13 mouse cellular contexts compared by ENCODE assay signal in genomic region chr9:49273566-49273965, GRCm38 (mm10). TPM values are rescaled to one million over a fixed set of nuclear protein-coding genes. Genes with fewer than 3 reads are reported as not detected.
A peak's percentile ranks its signal among the peaks of the same experiment; 100 is the strongest.
DNase-seq lines count a peak whose midpoint lies in the region; ATAC-seq and TF ChIP-seq lines count a peak whose summit lies in the region.
"Had no signal": no experiment of that assay in that cellular context is flagged by ENCODE, and none has a peak within 500 bp of the region (broad histone marks: within the 10 kb centered on the region; RNA-seq: fewer than 3 reads in every experiment).

No protein-coding gene starts in this region.

- no peak for TF ChIP-seq EP300 in lung, postnatal 0 days (IDR thresholded peaks at IDR 0.05)

- no peak for TF ChIP-seq CTCF in midbrain, postnatal 0 days (IDR thresholded peaks at IDR 0.05)
- no peak for TF ChIP-seq CTCF in lung, postnatal 0 days (IDR thresholded peaks at IDR 0.05)

- ATAC-seq in midbrain, postnatal 0 days (ENCODE audit: low FRiP score), result no peak
- no peak for ATAC-seq in midbrain, embryonic 13.5 days
- no peak for ATAC-seq in forebrain, embryonic 13.5 days
- no peak for ATAC-seq in lung, postnatal 0 days

- no peaks in the 10 kb centered on the region for H3K36me3 ChIP-seq in midbrain, postnatal 0 days (ENCODE audit: insufficient read depth, low read length)
- no peaks in the 10 kb centered on the region for H3K36me3 ChIP-seq in midbrain, embryonic 13.5 days
- no peaks in the 10 kb centered on the region for H3K36me3 ChIP-seq in forebrain, embryonic 13.5 days (ENCODE audit: poor library complexity, severe bottlenecking)
- no peaks in the 10 kb centered on the region for H3K36me3 ChIP-seq in lung, postnatal 0 days (ENCODE audit: insufficient read depth, low read length)

- no peak overlapping the region for H3K4me2 ChIP-seq in midbrain, postnatal 0 days (ENCODE audit: low read depth, low read length, poor library complexity, severe bottlenecking)
- no peak overlapping the region for H3K4me2 ChIP-seq in midbrain, embryonic 13.5 days (replicated peaks)
- H3K4me2 ChIP-seq in forebrain, embryonic 13.5 days, result no peak overlapping the region
- no peak overlapping the region for H3K4me2 ChIP-seq in lung, postnatal 0 days (replicated peaks; ENCODE audit: low read depth, low read length)

- H3K9ac ChIP-seq in midbrain, postnatal 0 days (replicated peaks; ENCODE audit: low read length, poor library complexity, severe bottlenecking), result no peak overlapping the region
- H3K9ac ChIP-seq in midbrain, embryonic 13.5 days (replicated peaks), result no peak overlapping the region
- H3K9ac ChIP-seq in forebrain, embryonic 13.5 days, result no peak overlapping the region
- no peak overlapping the region for H3K9ac ChIP-seq in lung, postnatal 0 days (replicated peaks; ENCODE audit: low read depth)

- H3K4me1 ChIP-seq in midbrain, postnatal 0 days (ENCODE audit: insufficient read depth, low read length), result no peaks in the 10 kb centered on the region
- H3K4me1 ChIP-seq in midbrain, embryonic 13.5 days (replicated peaks), result 0 out of 2 replicates have a peak, but pooled peaks cover 4% of the 10 kb centered on the region
- peaks cover 25% of the 10 kb centered on the region for H3K4me1 ChIP-seq in forebrain, embryonic 13.5 days
- no peaks in the 10 kb centered on the region for H3K4me1 ChIP-seq in lung, postnatal 0 days (ENCODE audit: insufficient read depth, low read depth, low read length)

- H3K4me3 ChIP-seq in midbrain, postnatal 0 days (ENCODE audit: low read depth, low read length), result no peak overlapping the region
- H3K4me3 ChIP-seq in midbrain, embryonic 13.5 days (replicated peaks), result no peak overlapping the region
- no peak overlapping the region for H3K4me3 ChIP-seq in forebrain, embryonic 13.5 days
- no peak overlapping the region for H3K4me3 ChIP-seq in lung, postnatal 0 days (ENCODE audit: low read depth, low read length)
- H3K4me3 ChIP-seq: gastrocnemius, adult 2 months had no signal

- 43% methylated on average over 7 of the region's 7 CpGs for WGBS in midbrain, postnatal 0 days
- 38% methylated on average over 7 of the region's 7 CpGs for WGBS in midbrain, embryonic 13.5 days
- 49% methylated on average over 7 of the region's 7 CpGs for WGBS in forebrain, embryonic 13.5 days
- 55% methylated on average over 7 of the region's 7 CpGs for WGBS in lung, postnatal 0 days

- no peaks in the 10 kb centered on the region for H3K9me3 ChIP-seq in midbrain, postnatal 0 days (ENCODE audit: low read length)
- no peaks in the 10 kb centered on the region for H3K9me3 ChIP-seq in midbrain, embryonic 13.5 days
- no peaks in the 10 kb centered on the region for H3K9me3 ChIP-seq in forebrain, embryonic 13.5 days (replicated peaks)
- no peaks in the 10 kb centered on the region for H3K9me3 ChIP-seq in lung, postnatal 0 days (ENCODE audit: low read length)

- H3K27me3 ChIP-seq in midbrain, postnatal 0 days (ENCODE audit: insufficient read depth, low read length), result no peaks in the 10 kb centered on the region
- H3K27me3 ChIP-seq in midbrain, embryonic 13.5 days, result no peaks in the 10 kb centered on the region
- H3K27me3 ChIP-seq in forebrain, embryonic 13.5 days, result no peaks in the 10 kb centered on the region
- H3K27me3 ChIP-seq in lung, postnatal 0 days (replicated peaks; ENCODE audit: insufficient read depth, low read length), result no peaks in the 10 kb centered on the region

- peak; percentile 14 to 42 for DNase-seq in frontal cortex, adult 2 months (ENCODE audit: extremely low spot score in 1 of 2, low spot score in 1 of 2)
- DNase-seq in frontal cortex, postnatal 25 days (ENCODE audit: low spot score in 2 of 2), result no peak
- DNase-seq in midbrain, postnatal 0 days (ENCODE audit: low spot score), result peak; percentile 39
- peak; percentile 22 for DNase-seq in embryo, embryonic 11 days
- DNase-seq in retina, postnatal 1 day, result peak; percentile 96
- DNase-seq in lung, postnatal 0 days (ENCODE audit: low spot score), result no peak
- DNase-seq: gastrocnemius, adult 2 months; heart, postnatal 10 days; kidney, adult 9 months; lung, adult 2 months had no signal

- H3K27ac ChIP-seq in midbrain, postnatal 0 days (ENCODE audit: low read depth, low read length), result no peak overlapping the region
- no peak overlapping the region for H3K27ac ChIP-seq in midbrain, embryonic 13.5 days
- no peak overlapping the region for H3K27ac ChIP-seq in forebrain, embryonic 13.5 days
- H3K27ac ChIP-seq in lung, postnatal 0 days (ENCODE audit: low read length), result no peak overlapping the region
- H3K27ac ChIP-seq: gastrocnemius, adult 2 months had no signal

RNA-seq across cellular contexts. Expression of gene Gm4894, which starts 23.2 kb away (rescaled TPM):
- not detected in 2 replicates for polyA plus RNA-seq in frontal cortex, adult 2 months (2012; rRNA removed)
- not detected in 2 replicates for total RNA-seq in midbrain, postnatal 0 days (2014; rRNA removed)
- polyA plus RNA-seq in midbrain, postnatal 0 days (2015; fragmentation: Nextera tagmentation; extraction: Ambion mirVana), result not detected in 2 replicates
- not detected in 2 replicates for polyA plus RNA-seq in midbrain, embryonic 13.5 days (2015; fragmentation: Nextera tagmentation; extraction: Ambion mirVana)
- not detected in 2 replicates for polyA plus RNA-seq in forebrain, embryonic 13.5 days (2015; fragmentation: Nextera tagmentation; extraction: Ambion mirVana)
- polyA plus RNA-seq in lung, postnatal 0 days (2015; fragmentation: Nextera tagmentation; extraction: Ambion mirVana), result not detected in 2 replicates
- total RNA-seq: gastrocnemius, adult 2 months; heart, postnatal 10 days; left cerebral cortex, postnatal 25 days had no signal
- polyA plus RNA-seq: lung, adult 2 months had no signal

Comparison
In these comparisons a context has a peak if more than half of its experiments do, and no peak if none do; other contexts are left out.
1. DNase-seq: peak in frontal cortex, adult 2 months (2 of 2), midbrain, postnatal 0 days (single experiment), embryo, embryonic 11 days (single experiment) and retina, postnatal 1 day (single experiment); none in frontal cortex, postnatal 25 days (0 of 2) and lung, postnatal 0 days (single experiment).